Mouse (Mus musculus) spleen, adult 2 months (tissue): ENCODE data around the gene Ubl4b. TPM values are rescaled to one million over a fixed set of nuclear protein-coding genes. Genes with fewer than 3 reads are reported as not detected.

ENCODE experiments used
- DNase-seq, 2 experiments: peaks; one replicate each; pipeline versions ENCODE4 v3.0.0 to v3.0.0-alpha.2; 2012 to 2021; ENCODE audit warnings: low spot score in 2 of 2, low read depth in 1 of 2
- H3K27ac ChIP-seq: fragments of 200-500 bp; 2 replicates; pipeline ENCODE4 v1.5.1; 2012; ENCODE audit warnings: low read length, inconsistent platforms; ENCODE audit not compliant: insufficient read depth
- H3K27me3 ChIP-seq: fragments of 200-500 bp; 2 replicates; pipeline ENCODE4 v1.6.1; 2012; ENCODE audit warnings: mild to moderate bottlenecking, moderate library complexity, low read length, inconsistent platforms; ENCODE audit not compliant: control insufficient read depth, insufficient read depth
- H3K36me3 ChIP-seq: fragments of 200-500 bp; 2 replicates; pipeline ENCODE4 v1.6.1; 2012; ENCODE audit warnings: mild to moderate bottlenecking, low read length, inconsistent platforms; ENCODE audit not compliant: control insufficient read depth, insufficient read depth
- H3K4me1 ChIP-seq: fragments of 200-500 bp; 2 replicates; pipeline ENCODE4 v1.6.1; 2011; ENCODE audit warnings: inconsistent platforms; ENCODE audit not compliant: control insufficient read depth, insufficient read depth, insufficient read length
- H3K4me3 ChIP-seq: fragments of 200-500 bp; 2 replicates; pipeline ENCODE4 v1.5.1; 2011; ENCODE audit warnings: mild to moderate bottlenecking, inconsistent platforms; ENCODE audit not compliant: insufficient read depth, insufficient read length; ENCODE audit errors: extremely low read depth
- CTCF ChIP-seq: fragments of 200-500 bp; IDR thresholded peaks from 2 replicates; pipeline ENCODE4 v1.5.1; 2011; ENCODE audit warnings: mild to moderate bottlenecking, inconsistent platforms; ENCODE audit not compliant: insufficient read depth, insufficient read length, insufficient replicate concordance; ENCODE audit errors: extremely low read depth
- POLR2A ChIP-seq: fragments of 200-500 bp; IDR thresholded peaks from 2 replicates; pipeline ENCODE4 v1.6.1; 2011; ENCODE audit warnings: low read depth, low read length, inconsistent platforms
- WGBS: fragments of 180-500 bp; shearing (Covaris S2); methylation state at CpG from one replicate; pipeline ENCODE4 v1.1.7; 2018; 5-methylcytosine and 5-hydroxymethylcytosine counted together
- polyA plus RNA-seq: library from polyadenylated mRNA; depleted of rRNA; stranded (reverse); fragments of >200 nt; gene quantifications from 2 replicates; pipeline ENCODE4 v1.2.3, GENCODE M21; 2012

Ubl4b gene
- polyA plus RNA-seq, 1 experiment = not detected

- H3K4me3 ChIP-seq = no peak overlapping the region
- DNase-seq = no peak
- no peaks in the 10 kb centered on the region for H3K4me1 ChIP-seq
- 70% methylated on average over 4 of the region's 4 CpGs for WGBS
- H3K36me3 ChIP-seq = no peaks in the 10 kb centered on the region
- H3K27me3 ChIP-seq = no peaks in the 10 kb centered on the region
- no peak for TF ChIP-seq CTCF
- no peak for TF ChIP-seq POLR2A
- no peak overlapping the region for H3K27ac ChIP-seq
These were observed 12.3 kb downstream of the Ubl4b start for GRCm38 (mm10) chr3:107542584-107542983.

GRCm38 (mm10) chr3:107537504-107537889 lies 17.4 kb downstream of the Ubl4b start:
- WGBS = 56% methylated on average over 8 of the region's 8 CpGs
- no peak for TF ChIP-seq POLR2A
- no peak for TF ChIP-seq CTCF
- no peak for DNase-seq
- no peak overlapping the region for H3K27ac ChIP-seq
- H3K4me1 ChIP-seq = no peaks in the 10 kb centered on the region
- no peaks in the 10 kb centered on the region for H3K27me3 ChIP-seq
- no peaks in the 10 kb centered on the region for H3K36me3 ChIP-seq
- no peak overlapping the region for H3K4me3 ChIP-seq

- no peaks in the 10 kb centered on the region for H3K27me3 ChIP-seq
- H3K4me3 ChIP-seq = no peak overlapping the region
- H3K36me3 ChIP-seq = no peaks in the 10 kb centered on the region
- 13% methylated on average over 17 of the region's 17 CpGs for WGBS
- no peak for DNase-seq
- no peaks in the 10 kb centered on the region for H3K4me1 ChIP-seq
- no peak overlapping the region for H3K27ac ChIP-seq
- no peak for TF ChIP-seq CTCF
- TF ChIP-seq POLR2A = no peak
These were observed 17.9 kb downstream of the Ubl4b start for GRCm38 (mm10) chr3:107536810-107537503.

- no peak overlapping the region for H3K4me3 ChIP-seq
- TF ChIP-seq CTCF (no peak), POLR2A (no peak)
- no peaks in the 10 kb centered on the region for H3K36me3 ChIP-seq
- no peak for DNase-seq
- no peaks in the 10 kb centered on the region for H3K27me3 ChIP-seq
- no peaks in the 10 kb centered on the region for H3K4me1 ChIP-seq
- WGBS = 81% methylated on average over 7 of the region's 7 CpGs
- H3K27ac ChIP-seq = no peak overlapping the region
These were observed 19.9 kb downstream of the Ubl4b start for GRCm38 (mm10) chr3:107534951-107535350.

GRCm38 (mm10) chr3:107533532-107533931 lies 21.3 kb downstream of the Ubl4b start:
- DNase-seq = no peak
- 80% methylated on average over 4 of the region's 4 CpGs for WGBS
- no peak overlapping the region for H3K4me3 ChIP-seq
- TF ChIP-seq POLR2A (no peak), CTCF (no peak)
- H3K27me3 ChIP-seq = no peaks in the 10 kb centered on the region
- no peaks in the 10 kb centered on the region for H3K4me1 ChIP-seq
- H3K36me3 ChIP-seq = no peaks in the 10 kb centered on the region
- no peak overlapping the region for H3K27ac ChIP-seq

GRCm38 (mm10) chr3:107530581-107530980 lies 24.3 kb downstream of the Ubl4b start:
- no peak for DNase-seq
- Histone ChIP-seq H3K27me3 (no peaks in the 10 kb centered on the region), H3K4me1 (no peaks in the 10 kb centered on the region), H3K36me3 (no peaks in the 10 kb centered on the region), H3K27ac (no peak overlapping the region), H3K4me3 (no peak overlapping the region)
- WGBS = 83% methylated on average over 5 of the region's 5 CpGs
- TF ChIP-seq POLR2A = no peak
- TF ChIP-seq CTCF = no peak

- no peak overlapping the region for H3K27ac ChIP-seq
- no peaks in the 10 kb centered on the region for H3K4me1 ChIP-seq
- TF ChIP-seq CTCF = no peak
- TF ChIP-seq POLR2A = no peak
- no peaks in the 10 kb centered on the region for H3K36me3 ChIP-seq
- DNase-seq = no peak
- no peaks in the 10 kb centered on the region for H3K27me3 ChIP-seq
- 80% methylated on average over 5 of the region's 5 CpGs for WGBS
- H3K4me3 ChIP-seq = no peak overlapping the region
These were observed 25.7 kb downstream of the Ubl4b start for GRCm38 (mm10) chr3:107529182-107529581.
